Mouse (Mus musculus): ENCODE results near the gene Vmn1r40. TPM values are rescaled to one million over a fixed set of nuclear protein-coding genes. Genes with fewer than 3 reads are reported as not detected.

Gene Vmn1r40
- polyA plus RNA-seq, 1 experiment from 2014 or later: not detected

DNA sequence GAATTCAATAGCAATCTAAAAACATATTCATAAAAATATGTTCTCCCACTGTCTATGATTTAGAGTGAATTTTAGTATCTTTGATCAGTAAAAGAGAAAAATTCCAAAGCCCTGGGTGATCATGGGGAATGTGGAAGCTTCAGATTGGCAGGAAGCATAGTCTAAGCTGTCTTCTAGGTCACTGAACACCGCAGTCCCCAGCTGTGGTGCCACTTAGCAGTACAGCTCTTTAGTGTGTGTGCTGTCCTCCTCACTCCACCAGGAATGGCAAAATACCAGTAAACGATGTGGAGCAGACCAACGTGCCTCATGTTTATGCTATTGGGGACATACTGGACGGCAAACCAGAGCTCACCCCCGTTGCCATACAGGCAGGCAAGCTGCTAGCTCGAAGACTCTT is 37.8 kb upstream of the Vmn1r40 start:
- H3K4me3 ChIP-seq (ENCODE audit: low read depth, low read length): no peak overlapping the region
- no peaks in the 10 kb centered on the region for H3K27me3 ChIP-seq (ENCODE audit: control insufficient read depth, insufficient read depth, low read length)
- no peak overlapping the region for H3K9ac ChIP-seq (replicated peaks; ENCODE audit: low read depth, low read length)
- no peaks in the 10 kb centered on the region for H3K36me3 ChIP-seq (ENCODE audit: control insufficient read depth, insufficient read depth, low read length)
- 82% methylated on average over 6 of the region's 6 CpGs for WGBS
- no peak overlapping the region for H3K4me2 ChIP-seq (replicated peaks; ENCODE audit: low read depth, low read length)
- H3K9me3 ChIP-seq (ENCODE audit: control insufficient read depth, low read depth, low read length): no peaks in the 10 kb centered on the region
- no peaks in the 10 kb centered on the region for H3K4me1 ChIP-seq (ENCODE audit: control insufficient read depth, insufficient read depth, low read length)
- H3K27ac ChIP-seq (ENCODE audit: low read length): no peak overlapping the region
- no peak for ATAC-seq (ENCODE audit: insufficient number of reproducible peaks, insufficient read depth, low FRiP score, low read depth)

DNA sequence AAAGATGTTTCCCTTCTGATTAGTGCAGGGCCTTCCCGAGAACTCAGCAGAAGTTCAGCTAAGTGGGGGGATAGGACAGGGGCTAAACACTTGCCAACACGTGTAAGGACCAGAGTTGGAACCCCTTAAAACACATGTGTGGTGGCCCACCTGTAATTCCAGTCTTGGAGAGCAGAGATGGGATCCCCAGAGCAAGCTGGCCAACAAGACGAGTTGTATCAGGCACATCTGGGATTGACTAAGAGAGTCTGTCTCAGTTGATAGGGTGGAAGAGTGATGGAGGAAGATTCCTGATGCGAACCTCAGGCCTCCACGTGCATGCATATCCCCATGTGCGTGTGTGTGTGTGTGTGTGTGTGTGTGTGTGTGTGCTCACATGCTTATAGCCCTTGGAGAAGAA is 35.9 kb upstream of the Vmn1r40 start:
- no peaks in the 10 kb centered on the region for H3K9me3 ChIP-seq (ENCODE audit: control insufficient read depth, low read depth, low read length)
- H3K4me2 ChIP-seq (replicated peaks; ENCODE audit: low read depth, low read length): no peak overlapping the region
- no peaks in the 10 kb centered on the region for H3K27me3 ChIP-seq (ENCODE audit: control insufficient read depth, insufficient read depth, low read length)
- no peaks in the 10 kb centered on the region for H3K4me1 ChIP-seq (ENCODE audit: control insufficient read depth, insufficient read depth, low read length)
- H3K4me3 ChIP-seq (ENCODE audit: low read depth, low read length): no peak overlapping the region
- no peaks in the 10 kb centered on the region for H3K36me3 ChIP-seq (ENCODE audit: control insufficient read depth, insufficient read depth, low read length)
- WGBS: 81% methylated on average over 6 of the region's 6 CpGs
- no peak overlapping the region for H3K27ac ChIP-seq (ENCODE audit: low read length)
- ATAC-seq (ENCODE audit: insufficient number of reproducible peaks, insufficient read depth, low FRiP score, low read depth): no peak
- no peak overlapping the region for H3K9ac ChIP-seq (replicated peaks; ENCODE audit: low read depth, low read length)

DNA sequence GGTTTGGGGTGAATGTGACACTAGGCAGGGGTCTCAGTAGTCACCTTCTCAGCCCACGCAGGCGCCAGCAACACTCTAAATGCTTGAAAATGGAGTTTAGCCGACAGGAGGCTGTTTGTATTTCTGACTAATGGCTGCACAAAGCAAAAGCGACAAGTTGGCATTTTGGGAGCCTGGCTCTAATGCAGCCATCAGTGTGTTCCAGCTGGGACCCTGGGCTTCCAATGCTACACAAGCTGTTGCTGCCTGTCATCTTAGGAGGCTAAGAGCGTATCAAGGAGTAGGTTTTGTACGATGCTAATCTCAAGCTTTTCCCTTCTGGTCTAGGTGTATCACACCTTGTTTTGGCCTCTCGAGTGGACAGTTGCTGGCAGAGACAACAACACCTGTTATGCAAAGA is 34.7 kb upstream of the Vmn1r40 start:
- no peak overlapping the region for H3K27ac ChIP-seq (ENCODE audit: low read length)
- H3K4me1 ChIP-seq (ENCODE audit: control insufficient read depth, insufficient read depth, low read length): no peaks in the 10 kb centered on the region
- no peak for ATAC-seq (ENCODE audit: insufficient number of reproducible peaks, insufficient read depth, low FRiP score, low read depth)
- H3K9ac ChIP-seq (replicated peaks; ENCODE audit: low read depth, low read length): no peak overlapping the region
- 86% methylated on average over 7 of the region's 7 CpGs for WGBS
- H3K36me3 ChIP-seq (ENCODE audit: control insufficient read depth, insufficient read depth, low read length): no peaks in the 10 kb centered on the region
- H3K4me3 ChIP-seq (ENCODE audit: low read depth, low read length): no peak overlapping the region
- no peak overlapping the region for H3K4me2 ChIP-seq (replicated peaks; ENCODE audit: low read depth, low read length)
- H3K27me3 ChIP-seq (ENCODE audit: control insufficient read depth, insufficient read depth, low read length): no peaks in the 10 kb centered on the region
- H3K9me3 ChIP-seq (ENCODE audit: control insufficient read depth, low read depth, low read length): no peaks in the 10 kb centered on the region

DNA sequence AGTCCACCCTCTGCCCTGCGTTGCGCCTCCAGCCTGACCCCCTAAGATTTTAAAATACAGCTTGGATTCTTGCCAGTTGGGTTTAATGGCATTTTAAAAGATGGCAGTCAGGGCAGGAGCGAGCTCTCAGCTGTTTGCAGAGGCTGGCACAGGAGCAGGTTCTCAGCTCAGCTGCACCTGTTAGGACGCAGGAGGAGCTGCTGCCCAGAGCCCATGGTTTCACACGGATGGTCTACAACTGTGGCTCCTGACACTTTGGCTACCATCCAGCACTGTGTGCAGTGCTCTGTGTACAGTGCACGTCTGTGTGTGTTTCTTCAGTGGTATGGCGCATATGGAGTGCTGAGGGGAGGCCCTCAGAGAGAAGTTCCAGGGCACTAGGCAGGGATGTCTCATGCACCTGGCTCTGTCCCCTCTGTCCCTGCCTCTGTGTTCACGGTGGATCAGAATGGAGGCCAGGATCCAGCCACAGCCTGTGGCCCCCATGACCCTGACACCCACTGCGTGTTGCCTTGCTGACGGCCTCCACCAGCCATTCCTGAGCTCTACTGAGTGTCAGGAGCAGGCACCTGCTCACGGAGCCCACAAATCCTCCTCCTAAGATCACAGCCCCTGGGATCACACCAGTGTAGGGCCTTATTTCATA is 34.1 kb upstream of the Vmn1r40 start:
- no peak for ATAC-seq (ENCODE audit: insufficient number of reproducible peaks, insufficient read depth, low FRiP score, low read depth)
- no peaks in the 10 kb centered on the region for H3K27me3 ChIP-seq (ENCODE audit: control insufficient read depth, insufficient read depth, low read length)
- WGBS: 85% methylated on average over 11 of the region's 11 CpGs

DNA sequence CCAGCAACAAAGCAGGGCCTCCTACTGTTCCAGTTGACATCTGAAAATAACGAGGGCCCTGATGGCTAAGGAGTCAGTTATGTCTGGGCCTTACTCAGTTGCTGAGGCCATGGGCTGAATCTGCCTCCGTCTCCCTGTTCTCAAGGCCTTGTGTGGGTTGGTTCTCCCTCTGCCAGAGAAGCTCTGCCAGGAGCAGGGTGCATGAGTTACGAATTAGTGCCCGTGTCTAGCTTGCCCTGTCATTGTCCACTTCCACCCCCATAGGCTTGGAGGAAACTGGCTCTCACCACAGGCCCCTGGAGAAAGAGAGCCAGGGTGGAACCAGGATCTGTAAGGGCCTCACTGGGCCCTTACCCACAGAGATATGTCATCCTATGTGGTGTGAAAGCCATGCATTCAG is 28.8 kb upstream of the Vmn1r40 start:
- Histone ChIP-seq H3K4me3 (ENCODE audit: low read depth, low read length) (no peak overlapping the region), H3K9ac (replicated peaks; ENCODE audit: low read depth, low read length) (no peak overlapping the region), H3K27me3 (ENCODE audit: control insufficient read depth, insufficient read depth, low read length) (no peaks in the 10 kb centered on the region), H3K9me3 (ENCODE audit: control insufficient read depth, low read depth, low read length) (no peaks in the 10 kb centered on the region), H3K36me3 (ENCODE audit: control insufficient read depth, insufficient read depth, low read length) (no peaks in the 10 kb centered on the region), H3K4me2 (replicated peaks; ENCODE audit: low read depth, low read length) (no peak overlapping the region), H3K4me1 (ENCODE audit: control insufficient read depth, insufficient read depth, low read length) (no peaks in the 10 kb centered on the region), H3K27ac (ENCODE audit: low read length) (no peak overlapping the region)
- ATAC-seq (ENCODE audit: insufficient number of reproducible peaks, insufficient read depth, low FRiP score, low read depth): no peak
- WGBS: 69% methylated on average over 4 of the region's 4 CpGs

More for the DNA sequence above, 34.1 kb upstream of the Vmn1r40 start:
- no peak overlapping the region for H3K4me2 ChIP-seq (replicated peaks; ENCODE audit: low read depth, low read length)
- H3K9ac ChIP-seq (replicated peaks; ENCODE audit: low read depth, low read length): no peak overlapping the region
- H3K27ac ChIP-seq (ENCODE audit: low read length): no peak overlapping the region
- no peaks in the 10 kb centered on the region for H3K4me1 ChIP-seq (ENCODE audit: control insufficient read depth, insufficient read depth, low read length)
- no peak overlapping the region for H3K4me3 ChIP-seq (ENCODE audit: low read depth, low read length)
- no peaks in the 10 kb centered on the region for H3K36me3 ChIP-seq (ENCODE audit: control insufficient read depth, insufficient read depth, low read length)
- no peaks in the 10 kb centered on the region for H3K9me3 ChIP-seq (ENCODE audit: control insufficient read depth, low read depth, low read length)

DNA sequence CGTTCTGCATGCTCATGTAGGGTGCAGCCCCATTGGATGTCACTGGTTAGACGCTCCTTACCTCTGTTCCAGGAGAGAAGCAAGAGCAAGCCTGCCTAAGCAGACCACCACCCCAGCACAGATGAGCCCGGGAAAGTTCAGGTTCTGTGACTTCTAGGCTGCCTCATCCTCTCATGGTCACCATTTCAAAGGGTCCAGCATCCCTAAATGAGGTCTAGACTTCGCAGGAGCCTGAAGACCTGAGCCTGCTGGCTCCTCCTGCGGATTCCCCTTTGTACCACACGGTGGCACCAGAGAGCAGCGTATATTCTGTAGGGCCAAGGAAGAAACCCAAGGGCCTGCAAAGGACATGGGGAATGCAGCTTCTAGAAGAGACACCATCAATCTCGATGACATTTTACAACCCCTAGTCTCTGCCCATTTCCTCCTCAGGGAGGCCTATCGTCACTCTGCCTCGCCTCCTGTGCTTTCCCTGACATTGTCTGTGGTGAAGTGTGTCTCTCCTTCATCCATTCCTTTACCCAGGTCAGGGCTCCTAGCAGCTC is 28.0 kb upstream of the Vmn1r40 start:
- Histone ChIP-seq H3K4me3 (ENCODE audit: low read depth, low read length) (no peak overlapping the region), H3K4me1 (ENCODE audit: control insufficient read depth, insufficient read depth, low read length) (no peaks in the 10 kb centered on the region), H3K9ac (replicated peaks; ENCODE audit: low read depth, low read length) (no peak overlapping the region), H3K27ac (ENCODE audit: low read length) (no peak overlapping the region), H3K9me3 (ENCODE audit: control insufficient read depth, low read depth, low read length) (no peaks in the 10 kb centered on the region), H3K4me2 (replicated peaks; ENCODE audit: low read depth, low read length) (no peak overlapping the region), H3K36me3 (ENCODE audit: control insufficient read depth, insufficient read depth, low read length) (no peaks in the 10 kb centered on the region), H3K27me3 (ENCODE audit: control insufficient read depth, insufficient read depth, low read length) (no peaks in the 10 kb centered on the region)
- WGBS: 17% methylated on average over 10 of the region's 10 CpGs
- ATAC-seq (ENCODE audit: insufficient number of reproducible peaks, insufficient read depth, low FRiP score, low read depth): peak; percentile 56; the same call in 1 of the 2 replicates

DNA sequence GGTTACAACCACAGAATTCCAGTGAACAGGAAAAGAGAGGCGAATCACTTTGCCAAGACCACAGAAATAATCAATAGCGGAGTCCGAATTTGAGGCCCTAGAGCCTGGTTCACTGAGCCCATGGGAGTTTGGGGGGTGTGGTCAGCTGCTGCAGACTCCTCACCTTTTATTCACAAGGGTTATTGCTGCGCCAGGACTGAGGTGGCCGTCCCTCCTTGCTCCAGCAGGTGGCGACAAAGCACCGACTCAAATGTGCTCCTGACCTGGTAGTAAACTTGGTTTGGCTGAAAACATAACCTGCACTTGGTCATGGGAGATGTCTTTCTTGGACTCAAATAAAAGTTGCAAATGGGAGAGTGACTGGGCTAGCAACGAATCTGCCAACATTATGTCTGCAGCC is 27.2 kb upstream of the Vmn1r40 start:
- 0 out of 2 replicates have a peak, but pooled peaks have one; percentile 37 for ATAC-seq (ENCODE audit: insufficient number of reproducible peaks, insufficient read depth, low FRiP score, low read depth)
- 14% methylated on average over 8 of the region's 8 CpGs for WGBS

DNA sequence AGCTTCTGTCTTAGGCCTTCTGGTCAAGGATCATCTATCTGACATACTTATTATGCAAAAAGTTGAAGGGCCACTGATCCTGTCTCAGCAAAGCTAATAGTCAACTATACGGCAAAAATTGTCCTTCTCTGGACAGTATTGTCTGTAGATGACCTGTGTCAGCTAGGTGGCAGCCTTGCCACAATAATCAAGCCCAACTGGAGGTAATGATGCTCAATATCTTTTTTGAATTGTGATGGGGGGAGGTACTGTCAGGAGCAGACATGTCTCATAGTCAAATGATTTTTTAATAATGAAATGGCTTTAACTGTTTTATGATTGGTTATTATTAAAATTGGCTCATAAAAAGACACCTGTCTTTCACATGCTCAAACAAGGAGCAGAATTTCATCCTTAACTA is 23.1 kb upstream of the Vmn1r40 start:
- H3K9me3 ChIP-seq (ENCODE audit: control insufficient read depth, low read depth, low read length): no peaks in the 10 kb centered on the region
- WGBS: 60% methylated on average over 1 of the region's 1 CpGs
- no peak overlapping the region for H3K9ac ChIP-seq (replicated peaks; ENCODE audit: low read depth, low read length)
- no peaks in the 10 kb centered on the region for H3K27me3 ChIP-seq (ENCODE audit: control insufficient read depth, insufficient read depth, low read length)
- H3K4me3 ChIP-seq (ENCODE audit: low read depth, low read length): no peak overlapping the region
- no peak overlapping the region for H3K4me2 ChIP-seq (replicated peaks; ENCODE audit: low read depth, low read length)
- no peaks in the 10 kb centered on the region for H3K36me3 ChIP-seq (ENCODE audit: control insufficient read depth, insufficient read depth, low read length)
- no peaks in the 10 kb centered on the region for H3K4me1 ChIP-seq (ENCODE audit: control insufficient read depth, insufficient read depth, low read length)
- ATAC-seq (ENCODE audit: insufficient number of reproducible peaks, insufficient read depth, low FRiP score, low read depth): no peak
- H3K27ac ChIP-seq (ENCODE audit: low read length): no peak overlapping the region

More for the DNA sequence above, 27.2 kb upstream of the Vmn1r40 start:
- H3K4me3 ChIP-seq (ENCODE audit: low read depth, low read length): no peak overlapping the region
- no peaks in the 10 kb centered on the region for H3K9me3 ChIP-seq (ENCODE audit: control insufficient read depth, low read depth, low read length)
- no peak overlapping the region for H3K4me2 ChIP-seq (replicated peaks; ENCODE audit: low read depth, low read length)
- no peaks in the 10 kb centered on the region for H3K27me3 ChIP-seq (ENCODE audit: control insufficient read depth, insufficient read depth, low read length)
- no peaks in the 10 kb centered on the region for H3K36me3 ChIP-seq (ENCODE audit: control insufficient read depth, insufficient read depth, low read length)
- no peak overlapping the region for H3K27ac ChIP-seq (ENCODE audit: low read length)
- H3K4me1 ChIP-seq (ENCODE audit: control insufficient read depth, insufficient read depth, low read length): no peaks in the 10 kb centered on the region
- H3K9ac ChIP-seq (replicated peaks; ENCODE audit: low read depth, low read length): no peak overlapping the region

DNA sequence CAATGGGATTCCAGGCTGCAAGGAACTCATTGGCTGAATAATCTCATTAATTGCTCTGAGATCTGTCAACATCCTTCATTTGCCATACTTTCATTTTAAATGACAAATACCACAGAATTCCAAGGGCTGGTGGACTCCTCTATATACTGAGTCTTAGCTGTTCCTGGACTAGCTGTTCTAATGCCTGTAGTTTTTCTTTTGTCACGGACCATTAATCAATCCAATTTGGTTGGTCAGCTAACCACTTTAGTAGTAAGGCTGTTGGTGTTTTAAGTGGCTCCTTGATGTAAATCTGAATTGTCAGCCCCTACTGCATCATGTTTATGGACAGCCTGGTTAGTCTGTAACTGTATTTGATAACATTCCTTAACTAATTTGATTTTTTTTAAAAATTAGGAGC is 20.2 kb upstream of the Vmn1r40 start:
- Histone ChIP-seq H3K27me3 (ENCODE audit: control insufficient read depth, insufficient read depth, low read length) (no peaks in the 10 kb centered on the region), H3K27ac (ENCODE audit: low read length) (no peak overlapping the region), H3K4me2 (replicated peaks; ENCODE audit: low read depth, low read length) (no peak overlapping the region), H3K9me3 (ENCODE audit: control insufficient read depth, low read depth, low read length) (no peaks in the 10 kb centered on the region), H3K4me3 (ENCODE audit: low read depth, low read length) (no peak overlapping the region), H3K9ac (replicated peaks; ENCODE audit: low read depth, low read length) (no peak overlapping the region), H3K4me1 (ENCODE audit: control insufficient read depth, insufficient read depth, low read length) (no peaks in the 10 kb centered on the region), H3K36me3 (ENCODE audit: control insufficient read depth, insufficient read depth, low read length) (no peaks in the 10 kb centered on the region)
- 74% methylated on average over 1 of the region's 1 CpGs for WGBS
- ATAC-seq (ENCODE audit: insufficient number of reproducible peaks, insufficient read depth, low FRiP score, low read depth): no peak
